Mouse (Mus musculus) hindbrain, postnatal 0 days (tissue): ENCODE data around the gene Vps54. TPM values are rescaled to one million over a fixed set of nuclear protein-coding genes. Genes with fewer than 3 reads are reported as not detected.

Source experiments
- ATAC-seq: fragments of 200-750 bp; cut with Nextera tagmentation; 2 replicates; pipeline ENCODE4 v1.8.0; 2017; ENCODE audit warnings: mild to moderate bottlenecking, moderate TSS enrichment, moderate library complexity
- DNase-seq: peaks from one replicate; pipeline ENCODE4 v3.0.0-alpha.2; 2015; ENCODE audit warnings: low spot score
- H3K27ac ChIP-seq: fragments of 300-500 bp; sonication (generic); 2 replicates; pipeline ENCODE4 v1.5.1; 2014; ENCODE audit warnings: mild to moderate bottlenecking
- H3K27me3 ChIP-seq: fragments of 300-500 bp; sonication (generic); 2 replicates; pipeline ENCODE4 v1.6.1; 2014; ENCODE audit warnings: low read length, mixed read lengths; ENCODE audit not compliant: insufficient read depth
- H3K36me3 ChIP-seq: fragments of 300-500 bp; sonication (generic); 2 replicates; pipeline ENCODE4 v1.6.1; 2014; ENCODE audit warnings: low read length, mixed read lengths; ENCODE audit not compliant: insufficient read depth
- H3K4me1 ChIP-seq: fragments of 300-500 bp; sonication (generic); 2 replicates; pipeline ENCODE4 v1.6.1; 2014; ENCODE audit warnings: antibody characterized with exemption, low read length, mixed read lengths; ENCODE audit not compliant: insufficient read depth
- H3K4me2 ChIP-seq: fragments of 300-500 bp; sonication (generic); 2 replicates; pipeline ENCODE4 v1.6.1; 2014; ENCODE audit warnings: low read depth, mild to moderate bottlenecking, low read length, moderate library complexity, mixed read lengths
- H3K4me3 ChIP-seq: fragments of 300-500 bp; sonication (generic); 2 replicates; pipeline ENCODE4 v1.5.1; 2014; ENCODE audit warnings: low read length
- H3K9ac ChIP-seq: fragments of 300-500 bp; sonication (generic); replicated peaks from 2 replicates; pipeline ENCODE4 v1.6.1; 2014; ENCODE audit warnings: mild to moderate bottlenecking, low read length, moderate library complexity, mixed read lengths
- H3K9me3 ChIP-seq: fragments of 300-500 bp; sonication (generic); 2 replicates; pipeline ENCODE4 v1.6.1; 2016; ENCODE audit warnings: low read length, mixed read lengths
- CTCF ChIP-seq: IDR thresholded peaks from 2 replicates; pipeline ENCODE4 v1.5.1; 2016; ENCODE audit warnings: antibody characterized with exemption, control low read depth, low read depth
- WGBS: fragments of 180-500 bp; shearing (Covaris S2); extraction: QIAGEN DNeasy Blood & Tissue Kit; methylation state at CpG from one replicate; pipeline ENCODE4 v1.1.7; 2014; 5-methylcytosine and 5-hydroxymethylcytosine counted together
- polyA plus RNA-seq: library from polyadenylated mRNA; unstranded; fragments of >200 nt; fragmentation: Nextera tagmentation; extraction: Ambion mirVana; gene quantifications from 2 replicates; pipeline ENCODE4 v1.2.1, GENCODE M21; 2015
- total RNA-seq: library from RNA; depleted of rRNA; stranded (reverse); fragments of >200 nt; gene quantifications from 2 replicates; pipeline ENCODE4 v1.2.3, GENCODE M21; 2014

The Vps54 gene
- total and polyA plus RNA-seq, 2 experiments from 2014 or later = 5.7 to 23.8 TPM

GRCm38 (mm10) chr11:21224983-21225382, 14.1 kb upstream of the Vps54 start:
- no peaks in the 10 kb centered on the region for H3K27me3 ChIP-seq
- no peak overlapping the region for H3K4me3 ChIP-seq
- ATAC-seq (no peak), DNase-seq (no peak)
- H3K9me3 ChIP-seq = no peaks in the 10 kb centered on the region
- no peaks in the 10 kb centered on the region for H3K4me1 ChIP-seq
- H3K9ac ChIP-seq = no peak overlapping the region
- no peaks in the 10 kb centered on the region for H3K36me3 ChIP-seq
- TF ChIP-seq CTCF = no peak
- H3K27ac ChIP-seq = no peak overlapping the region
- no peak overlapping the region for H3K4me2 ChIP-seq

- no peaks in the 10 kb centered on the region for H3K36me3 ChIP-seq
- DNase-seq (no peak), ATAC-seq (no peak)
- H3K4me3 ChIP-seq = no peak overlapping the region
- H3K27ac ChIP-seq = no peak overlapping the region
- no peaks in the 10 kb centered on the region for H3K9me3 ChIP-seq
- no peaks in the 10 kb centered on the region for H3K27me3 ChIP-seq
- no peak for TF ChIP-seq CTCF
- H3K4me2 ChIP-seq = no peak overlapping the region
- no peak overlapping the region for H3K9ac ChIP-seq
- H3K4me1 ChIP-seq = no peaks in the 10 kb centered on the region; the same call in 1 of the 2 replicates
These were observed 3.7 kb upstream of the Vps54 start for GRCm38 (mm10) chr11:21235381-21235780.

DNA sequence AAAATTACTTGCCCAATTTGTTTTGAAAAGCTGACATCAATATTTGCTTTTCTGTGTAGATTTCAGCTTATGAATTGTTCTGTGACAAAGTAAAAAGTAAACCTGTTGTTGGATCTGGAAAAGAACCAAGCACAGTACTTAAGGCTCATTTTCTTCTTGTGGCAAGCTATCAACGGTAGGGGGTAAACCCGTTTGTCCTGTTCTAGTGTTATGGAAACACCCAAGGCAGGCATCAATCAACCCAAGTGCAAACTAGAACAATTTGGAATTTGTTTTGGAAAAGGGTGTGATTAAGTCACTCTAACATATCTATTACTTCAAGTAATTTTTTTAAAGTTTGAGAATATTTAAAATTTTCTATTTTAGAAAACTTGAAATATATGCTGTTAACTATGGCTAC, 3.3 kb upstream of the Vps54 start:
- no peaks in the 10 kb centered on the region for H3K27me3 ChIP-seq
- TF ChIP-seq CTCF = no peak
- H3K4me3 ChIP-seq = no peak overlapping the region
- DNase-seq (no peak), ATAC-seq (no peak)
- no peak overlapping the region for H3K4me2 ChIP-seq
- no peak overlapping the region for H3K9ac ChIP-seq
- no peaks in the 10 kb centered on the region; the same call in 1 of the 2 replicates for H3K4me1 ChIP-seq
- H3K9me3 ChIP-seq = no peaks in the 10 kb centered on the region
- no peak overlapping the region for H3K27ac ChIP-seq
- WGBS = 42% methylated on average over 2 of the region's 2 CpGs
- no peaks in the 10 kb centered on the region for H3K36me3 ChIP-seq

DNA sequence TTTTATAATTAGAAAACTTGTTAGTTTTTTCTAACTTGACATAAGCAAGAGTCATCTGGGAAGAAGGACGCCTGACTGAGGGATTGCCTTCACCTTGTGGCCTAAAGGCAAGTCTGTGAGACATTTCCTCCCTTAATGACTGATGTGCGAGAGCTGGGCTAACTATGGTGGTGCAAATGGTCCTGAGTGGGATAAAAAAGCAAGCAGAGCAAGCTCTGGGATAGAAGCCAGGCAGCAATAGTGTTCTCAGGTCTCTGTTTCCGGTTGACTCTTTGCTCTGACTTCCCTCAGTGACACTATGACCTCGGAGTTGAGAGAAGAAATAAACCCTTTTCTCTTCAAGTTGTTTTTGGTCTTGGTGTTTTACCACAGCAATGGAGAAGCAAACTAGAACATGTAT, 2.1 kb upstream of the Vps54 start:
- Histone ChIP-seq H3K4me3 (no peak overlapping the region), H3K27ac (no peak overlapping the region), H3K4me1 (no peaks in the 10 kb centered on the region; the same call in 1 of the 2 replicates), H3K36me3 (no peaks in the 10 kb centered on the region), H3K9me3 (no peaks in the 10 kb centered on the region), H3K4me2 (no peak overlapping the region), H3K9ac (no peak overlapping the region), H3K27me3 (no peaks in the 10 kb centered on the region)
- no peak for DNase-seq
- TF ChIP-seq CTCF = no peak
- no peak for ATAC-seq
- WGBS = 78% methylated on average over 4 of the region's 4 CpGs

GRCm38 (mm10) chr11:21237474-21238278, 1.4 kb upstream of the Vps54 start:
- H3K4me1 ChIP-seq = no peaks in the 10 kb centered on the region; the same call in 1 of the 2 replicates
- no peaks in the 10 kb centered on the region for H3K9me3 ChIP-seq
- DNase-seq = no peak
- no peak for ATAC-seq
- no peak for TF ChIP-seq CTCF
- H3K4me2 ChIP-seq = peak overlapping the region; percentile 69
- H3K9ac ChIP-seq = 0 out of 2 replicates have a peak overlapping the region, but pooled peaks have one; percentile 99
- WGBS = 97% methylated on average over 2 of the region's 2 CpGs
- H3K27ac ChIP-seq = peak overlapping the region; percentile 98; the same call in 1 of the 2 replicates
- H3K27me3 ChIP-seq = no peaks in the 10 kb centered on the region
- no peaks in the 10 kb centered on the region for H3K36me3 ChIP-seq
- peak overlapping the region; percentile 95 for H3K4me3 ChIP-seq

DNA sequence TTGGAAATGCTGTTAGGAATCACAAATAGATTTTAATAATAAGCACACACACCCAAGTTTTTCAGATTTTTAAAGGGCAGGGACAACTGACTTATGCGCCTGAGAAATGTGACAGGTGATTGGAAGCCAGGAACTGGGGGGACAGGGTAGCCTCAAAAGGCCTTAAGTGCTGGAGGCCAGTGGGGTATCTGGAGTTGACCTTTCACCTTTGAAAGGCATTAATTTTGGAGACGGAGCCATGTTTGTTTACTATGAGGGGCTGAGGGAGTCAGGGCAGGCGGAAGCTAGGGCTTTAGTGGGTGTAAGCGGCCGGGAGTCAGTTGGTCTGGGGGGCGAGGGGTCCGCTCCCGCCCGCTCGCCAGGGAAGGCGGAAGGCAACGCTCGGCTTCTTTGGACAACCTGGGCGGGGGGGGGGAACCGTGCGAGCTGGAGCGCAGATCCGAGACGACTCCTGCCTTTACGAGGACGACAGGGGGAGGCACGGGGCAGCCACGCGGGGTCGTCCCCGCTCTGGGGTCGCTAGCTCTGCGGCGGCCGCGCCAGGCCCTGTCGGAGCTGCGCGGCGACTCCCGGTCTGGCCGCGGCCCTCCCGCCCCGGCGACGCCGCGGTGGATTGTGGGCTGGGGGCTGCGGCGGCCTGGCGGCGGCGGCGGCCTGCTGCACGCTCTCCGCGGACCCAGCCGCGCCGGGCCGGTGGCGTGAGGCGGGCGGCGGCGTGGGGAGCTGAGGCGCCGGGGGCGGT, 631 bp upstream of the Vps54 start:
- under 1% methylated on average over 46 of the region's 65 CpGs for WGBS
- Histone ChIP-seq H3K9ac (peak overlapping the region; percentile 99), H3K4me1 (no peaks in the 10 kb centered on the region; the same call in 1 of the 2 replicates), H3K9me3 (no peaks in the 10 kb centered on the region), H3K27ac (peak overlapping the region; percentile 98), H3K4me2 (peak overlapping the region; percentile 69), H3K36me3 (no peaks in the 10 kb centered on the region), H3K4me3 (peak overlapping the region; percentile 95), H3K27me3 (no peaks in the 10 kb centered on the region)
- ATAC-seq (peak; percentile 93), DNase-seq (peak; percentile 78)
- TF ChIP-seq CTCF = 0 out of 2 replicates have a peak, but pooled peaks have one; percentile 17
